Mouse (Mus musculus) embryonic facial prominence, embryonic 10.5 days (tissue): ENCODE results near the gene Dnase1l2. TPM values are rescaled to one million over a fixed set of nuclear protein-coding genes. Genes with fewer than 3 reads are reported as not detected.

Experiments used
- DNase-seq: peaks from one replicate; pipeline ENCODE4 v3.0.0-alpha.2; 2017; ENCODE audit warnings: low spot score
- H3K27ac ChIP-seq: fragments of 300-500 bp; sonication (generic); replicated peaks from 2 replicates; pipeline ENCODE4 v1.5.1; 2016; ENCODE audit warnings: mild to moderate bottlenecking
- H3K27me3 ChIP-seq: fragments of 300-500 bp; sonication (generic); replicated peaks from 2 replicates; pipeline ENCODE4 v1.6.1; 2016; ENCODE audit warnings: low read depth, mild to moderate bottlenecking; ENCODE audit not compliant: poor library complexity, severe bottlenecking
- H3K36me3 ChIP-seq: fragments of 300-500 bp; sonication (generic); replicated peaks from 2 replicates; pipeline ENCODE4 v1.6.1; 2016; ENCODE audit warnings: mild to moderate bottlenecking, moderate library complexity
- H3K4me1 ChIP-seq: fragments of 300-500 bp; sonication (generic); 2 replicates; pipeline ENCODE4 v1.6.1; 2016
- H3K4me3 ChIP-seq: fragments of 300-500 bp; sonication (generic); 2 replicates; pipeline ENCODE4 v1.5.1; 2016; ENCODE audit warnings: mild to moderate bottlenecking, moderate library complexity
- H3K9me3 ChIP-seq: fragments of 300-500 bp; sonication (generic); 2 replicates; pipeline ENCODE4 v1.6.1; 2016; ENCODE audit warnings: mild to moderate bottlenecking
- WGBS: fragments of 180-500 bp; shearing (Covaris S2); methylation state at CpG from one replicate; pipeline ENCODE4 v1.1.7; 2016; 5-methylcytosine and 5-hydroxymethylcytosine counted together
- polyA plus RNA-seq: library from polyadenylated mRNA; unstranded; fragments of >200 nt; fragmentation: Nextera tagmentation; extraction: Ambion mirVana; gene quantifications from 2 replicates; pipeline ENCODE4 v1.2.1, GENCODE M21; 2016

Gene Dnase1l2
- polyA plus RNA-seq, 1 experiment from 2014 or later, result 3.6 TPM

GRCm38 (mm10) chr17:24416051-24416652, 26.8 kb downstream of the Dnase1l2 start:
- no peaks in the 10 kb centered on the region for H3K9me3 ChIP-seq
- WGBS, result 89% methylated on average over 3 of the region's 3 CpGs
- peak overlapping the region; percentile 84 for H3K4me3 ChIP-seq
- no peaks in the 10 kb centered on the region for H3K27me3 ChIP-seq
- H3K4me1 ChIP-seq, result peaks cover 28% of the 10 kb centered on the region
- H3K27ac ChIP-seq, result no peak overlapping the region
- H3K36me3 ChIP-seq, result peaks cover 63% of the 10 kb centered on the region
- DNase-seq, result no peak

GRCm38 (mm10) chr17:24415011-24415410, 27.9 kb downstream of the Dnase1l2 start:
- H3K27me3 ChIP-seq, result no peaks in the 10 kb centered on the region
- H3K9me3 ChIP-seq, result no peaks in the 10 kb centered on the region
- H3K4me3 ChIP-seq, result peak overlapping the region; percentile 84
- under 1% methylated on average over 21 of the region's 21 CpGs for WGBS
- peak overlapping the region; percentile 97 for H3K27ac ChIP-seq
- peaks cover 60% of the 10 kb centered on the region for H3K36me3 ChIP-seq
- no peak for DNase-seq
- peaks cover 28% of the 10 kb centered on the region for H3K4me1 ChIP-seq

GRCm38 (mm10) chr17:24414230-24414976, 28.5 kb downstream of the Dnase1l2 start, which contains the start of gene Rnps1:
Gene Rnps1 (plus strand): TSS chr17:24414565.
- H3K4me1 ChIP-seq, result peaks cover 28% of the 10 kb centered on the region
- H3K36me3 ChIP-seq, result peaks cover 60% of the 10 kb centered on the region
- peak; percentile 100 for DNase-seq
- under 1% methylated on average over 64 of the region's 64 CpGs for WGBS
- H3K4me3 ChIP-seq, result peak within 1 kb of the TSS; percentile 84
- H3K27me3 ChIP-seq, result no peaks in the 10 kb centered on the region
- no peaks in the 10 kb centered on the region for H3K9me3 ChIP-seq
- H3K27ac ChIP-seq, result peak within 1 kb of the TSS; percentile 97

GRCm38 (mm10) chr17:24413557-24414211, 29.2 kb downstream of the Dnase1l2 start:
- Histone ChIP-seq H3K4me1 (peaks cover 28% of the 10 kb centered on the region), H3K36me3 (peaks cover 60% of the 10 kb centered on the region), H3K27ac (peak overlapping the region; percentile 97), H3K27me3 (no peaks in the 10 kb centered on the region), H3K4me3 (peak overlapping the region; percentile 84), H3K9me3 (no peaks in the 10 kb centered on the region)
- DNase-seq, result no peak
- 33% methylated on average over 22 of the region's 22 CpGs for WGBS

GRCm38 (mm10) chr17:24407116-24407803, 35.6 kb downstream of the Dnase1l2 start:
- WGBS, result 88% methylated on average over 12 of the region's 12 CpGs
- Histone ChIP-seq H3K4me1 (no peaks in the 10 kb centered on the region), H3K27ac (no peak overlapping the region), H3K4me3 (no peak overlapping the region), H3K27me3 (no peaks in the 10 kb centered on the region), H3K9me3 (no peaks in the 10 kb centered on the region), H3K36me3 (peaks cover 67% of the 10 kb centered on the region)
- no peak for DNase-seq

- H3K9me3 ChIP-seq, result no peaks in the 10 kb centered on the region
- H3K4me3 ChIP-seq, result no peak overlapping the region
- H3K36me3 ChIP-seq, result peaks cover 39% of the 10 kb centered on the region
- H3K27ac ChIP-seq, result no peak overlapping the region
- 75% methylated on average over 3 of the region's 3 CpGs for WGBS
- H3K27me3 ChIP-seq, result no peaks in the 10 kb centered on the region
- DNase-seq, result no peak
- no peaks in the 10 kb centered on the region for H3K4me1 ChIP-seq
These were observed 40.5 kb downstream of the Dnase1l2 start for GRCm38 (mm10) chr17:24402371-24402770.

- no peaks in the 10 kb centered on the region for H3K9me3 ChIP-seq
- H3K27me3 ChIP-seq, result no peaks in the 10 kb centered on the region
- no peak for DNase-seq
- 89% methylated on average over 7 of the region's 7 CpGs for WGBS
- no peak overlapping the region for H3K27ac ChIP-seq
- H3K36me3 ChIP-seq, result 0 out of 2 replicates have a peak, but pooled peaks cover under 1% of the 10 kb centered on the region
- no peaks in the 10 kb centered on the region for H3K4me1 ChIP-seq
- H3K4me3 ChIP-seq, result no peak overlapping the region
These were observed 48.4 kb downstream of the Dnase1l2 start for GRCm38 (mm10) chr17:24394456-24394855.

- 26% methylated on average over 4 of the region's 4 CpGs for WGBS
- Histone ChIP-seq H3K4me1 (no peaks in the 10 kb centered on the region), H3K27ac (no peak overlapping the region)
These were observed 49.4 kb downstream of the Dnase1l2 start for GRCm38 (mm10) chr17:24393527-24393926.

GRCm38 (mm10) chr17:24391149-24391548, 51.8 kb downstream of the Dnase1l2 start:
- Histone ChIP-seq H3K27me3 (no peaks in the 10 kb centered on the region), H3K4me3 (no peak overlapping the region), H3K9me3 (no peaks in the 10 kb centered on the region), H3K4me1 (no peaks in the 10 kb centered on the region), H3K36me3 (peaks cover 16% of the 10 kb centered on the region; the same call in 1 of the 2 replicates), H3K27ac (no peak overlapping the region)
- DNase-seq, result peak; percentile 33
- 68% methylated on average over 8 of the region's 8 CpGs for WGBS

More at GRCm38 (mm10) chr17:24393527-24393926, 49.4 kb downstream of the Dnase1l2 start:
- H3K4me3 ChIP-seq, result no peak overlapping the region
- no peak for DNase-seq
- no peaks in the 10 kb centered on the region for H3K27me3 ChIP-seq
- no peaks in the 10 kb centered on the region for H3K36me3 ChIP-seq
- no peaks in the 10 kb centered on the region for H3K9me3 ChIP-seq

Other genes starting within 250 kb of the Dnase1l2 start
- 6.0 and 6.1 TPM in 2 replicates for gene Tbc1d24, start 237.5 kb downstream of the Dnase1l2 start, polyA plus RNA-seq
- 5.0 and 7.3 TPM in 2 replicates for gene Ntn3, start 233.6 kb downstream of the Dnase1l2 start, polyA plus RNA-seq
- gene Tedc2, start 222.3 kb downstream of the Dnase1l2 start, polyA plus RNA-seq, result 23.0 and 24.8 TPM in 2 replicates
- gene Ccnf, start 191.6 kb downstream of the Dnase1l2 start, polyA plus RNA-seq, result 113 and 122 TPM in 2 replicates
- 0.16 TPM in 1 of 2 replicates, not detected in the other for gene Abca17, start 92.0 kb downstream of the Dnase1l2 start, polyA plus RNA-seq
- gene Abca3, start 91.2 kb downstream of the Dnase1l2 start, polyA plus RNA-seq, result 6.1 and 7.1 TPM in 2 replicates
- gene Rnps1, start 28.5 kb downstream of the Dnase1l2 start, polyA plus RNA-seq, result 471 and 476 TPM in 2 replicates
- gene Eci1, start 16.5 kb downstream of the Dnase1l2 start, polyA plus RNA-seq, result 86.2 and 89.0 TPM in 2 replicates
- gene E4f1, start 27.2 kb upstream of the Dnase1l2 start, polyA plus RNA-seq, result 35.5 and 36.6 TPM in 2 replicates
- gene Pgp, start 27.3 kb upstream of the Dnase1l2 start, polyA plus RNA-seq, result 71.0 and 72.8 TPM in 2 replicates
- gene Bricd5, start 30.8 kb upstream of the Dnase1l2 start, polyA plus RNA-seq, result 0.36 and 0.67 TPM in 2 replicates
- gene Mlst8, start 36.0 kb upstream of the Dnase1l2 start, polyA plus RNA-seq, result 37.5 and 39.0 TPM in 2 replicates
- 3.1 and 3.9 TPM in 2 replicates for gene Caskin1, start 45.5 kb upstream of the Dnase1l2 start, polyA plus RNA-seq
- gene Traf7, start 84.8 kb upstream of the Dnase1l2 start, polyA plus RNA-seq, result 116 and 121 TPM in 2 replicates
- 2.6 TPM in 2 replicates for gene Rab26, start 91.1 kb upstream of the Dnase1l2 start, polyA plus RNA-seq
- gene Pkd1, start 106.7 kb upstream of the Dnase1l2 start, polyA plus RNA-seq, result 14.9 and 16.3 TPM in 2 replicates
- 70.2 and 70.4 TPM in 2 replicates for gene Tsc2, start 189.5 kb upstream of the Dnase1l2 start, polyA plus RNA-seq
- gene Nthl1, start 189.6 kb upstream of the Dnase1l2 start, polyA plus RNA-seq, result 22.4 and 27.3 TPM in 2 replicates
- gene Slc9a3r2, start 207.2 kb upstream of the Dnase1l2 start, polyA plus RNA-seq, result 31.7 and 37.3 TPM in 2 replicates
- not detected in 2 replicates for gene Npw, start 215.4 kb upstream of the Dnase1l2 start, polyA plus RNA-seq
- 29.0 and 30.4 TPM in 2 replicates for gene Zfp598, start 226.6 kb upstream of the Dnase1l2 start, polyA plus RNA-seq
- gene Syngr3, start 246.8 kb upstream of the Dnase1l2 start, polyA plus RNA-seq, result 6.0 and 8.1 TPM in 2 replicates